Mouse (Mus musculus): ENCODE measurements around the gene Fitm2.

DNA sequence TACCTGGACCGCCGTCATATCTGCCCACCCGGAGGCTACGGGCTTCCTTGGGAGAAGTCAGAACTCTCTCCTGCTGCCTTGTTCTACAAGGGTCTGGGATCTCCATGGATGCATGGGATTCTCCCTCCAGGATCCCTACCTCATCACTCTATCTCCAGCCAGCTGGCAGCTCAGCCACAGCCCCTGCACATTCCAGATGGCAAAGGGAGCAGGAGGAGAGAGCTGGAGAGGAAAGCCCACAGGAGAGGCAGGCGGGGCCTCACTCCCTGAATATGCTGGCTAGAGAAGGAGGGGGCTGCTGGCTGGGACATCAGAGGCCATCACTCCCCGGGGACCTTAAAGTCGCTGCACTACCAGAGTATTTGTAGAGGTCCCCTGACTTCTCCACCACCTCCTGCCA, 18.9 kb upstream of the Fitm2 start:
- TF ChIP-seq CTCF (conservative IDR thresholded peaks at IDR 0.05; ENCODE audit: insufficient read depth, insufficient read length, low read depth, low read length), result no peak
- TF ChIP-seq POLR2A (IDR thresholded peaks at IDR 0.05; ENCODE audit: low read depth, low read length), result no peak

All from kidney, adult 2 months (tissue).